Mouse (Mus musculus): ENCODE results near the gene Ttc3. TPM values are rescaled to one million over a fixed set of nuclear protein-coding genes. Genes with fewer than 3 reads are reported as not detected.
"Not testable (repeated sequence)": the region's sequence is repeated elsewhere in the genome, so short reads cannot be mapped to it uniquely, and the experiment has no call there.

Ttc3 gene
- polyA plus RNA-seq, 1 experiment from 2014 or later = 229 TPM

DNA sequence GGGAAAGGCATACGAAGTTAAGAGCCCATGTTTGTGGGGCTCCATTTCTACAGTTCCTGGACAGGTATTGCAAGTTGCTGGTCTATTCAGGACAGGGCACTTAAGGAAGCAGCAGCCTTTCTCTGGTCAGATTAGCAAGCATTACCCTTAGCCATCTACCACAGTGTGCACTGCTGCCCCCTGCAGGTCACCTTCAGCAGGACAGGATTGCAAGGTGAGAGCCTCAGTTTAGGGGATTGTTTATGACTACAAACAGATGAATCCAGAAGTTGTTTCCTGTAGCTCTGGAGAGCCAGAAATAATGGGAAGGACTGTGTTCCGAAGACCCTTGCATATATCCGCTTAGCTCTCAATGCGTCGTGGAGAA, 38.5 kb upstream of the Ttc3 start:
- ATAC-seq (replicated peaks; ENCODE audit: low FRiP score, low TSS enrichment, low read depth) (no peak), DNase-seq (ENCODE audit: low spot score) (peak; percentile 74)
- WGBS = 73% methylated on average over 5 of the region's 5 CpGs
- Histone ChIP-seq H3K27me3 (replicated peaks; ENCODE audit: control insufficient read depth, insufficient read depth, low read length) (peaks cover 22% of the 10 kb centered on the region), H3K27ac (ENCODE audit: low read depth) (no peak overlapping the region), H3K36me3 (ENCODE audit: control insufficient read depth, insufficient read depth, low read length) (no peaks in the 10 kb centered on the region), H3K4me3 (ENCODE audit: low read depth, low read length) (no peak overlapping the region), H3K9ac (ENCODE audit: low read length) (no peak overlapping the region), H3K4me1 (replicated peaks; ENCODE audit: control insufficient read depth, insufficient read depth, low read length) (peaks cover 7% of the 10 kb centered on the region; the same call in 1 of the 2 replicates), H3K9me3 (ENCODE audit: control insufficient read depth, low read length) (no peaks in the 10 kb centered on the region), H3K4me2 (ENCODE audit: low read length) (no peak overlapping the region)

DNA sequence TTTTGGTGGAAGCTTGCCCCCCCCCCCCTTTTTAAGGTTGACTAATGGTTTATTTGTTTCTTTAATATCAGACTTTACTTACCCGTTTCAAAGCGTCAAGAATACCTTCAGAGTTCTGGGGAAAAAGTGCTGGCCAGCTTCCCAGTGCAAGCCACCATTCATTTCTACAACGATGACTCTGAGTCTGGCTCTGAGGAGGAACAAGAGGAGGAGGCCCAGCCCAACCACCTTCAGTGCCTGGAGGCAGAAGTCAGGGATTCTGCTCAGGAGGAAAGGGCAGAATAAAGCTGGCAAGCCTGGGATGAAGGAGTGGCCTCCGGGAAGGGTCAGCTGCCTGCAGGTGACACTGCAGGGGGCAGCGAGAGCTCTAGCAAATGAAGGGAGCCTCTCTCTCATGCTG, 34.8 kb upstream of the Ttc3 start:
- WGBS = 46% methylated on average over 5 of the region's 5 CpGs
- no peak overlapping the region for H3K4me2 ChIP-seq (ENCODE audit: low read length)
- no peak overlapping the region for H3K27ac ChIP-seq (ENCODE audit: low read depth)
- H3K9me3 ChIP-seq (ENCODE audit: control insufficient read depth, low read length) = no peaks in the 10 kb centered on the region
- H3K4me3 ChIP-seq (ENCODE audit: low read depth, low read length) = no peak overlapping the region
- H3K36me3 ChIP-seq (ENCODE audit: control insufficient read depth, insufficient read depth, low read length) = no peaks in the 10 kb centered on the region
- ATAC-seq (replicated peaks; ENCODE audit: low FRiP score, low TSS enrichment, low read depth) (no peak), DNase-seq (ENCODE audit: low spot score) (no peak)
- no peaks in the 10 kb centered on the region for H3K27me3 ChIP-seq (replicated peaks; ENCODE audit: control insufficient read depth, insufficient read depth, low read length)
- no peaks in the 10 kb centered on the region for H3K4me1 ChIP-seq (replicated peaks; ENCODE audit: control insufficient read depth, insufficient read depth, low read length)
- H3K9ac ChIP-seq (ENCODE audit: low read length) = no peak overlapping the region

DNA sequence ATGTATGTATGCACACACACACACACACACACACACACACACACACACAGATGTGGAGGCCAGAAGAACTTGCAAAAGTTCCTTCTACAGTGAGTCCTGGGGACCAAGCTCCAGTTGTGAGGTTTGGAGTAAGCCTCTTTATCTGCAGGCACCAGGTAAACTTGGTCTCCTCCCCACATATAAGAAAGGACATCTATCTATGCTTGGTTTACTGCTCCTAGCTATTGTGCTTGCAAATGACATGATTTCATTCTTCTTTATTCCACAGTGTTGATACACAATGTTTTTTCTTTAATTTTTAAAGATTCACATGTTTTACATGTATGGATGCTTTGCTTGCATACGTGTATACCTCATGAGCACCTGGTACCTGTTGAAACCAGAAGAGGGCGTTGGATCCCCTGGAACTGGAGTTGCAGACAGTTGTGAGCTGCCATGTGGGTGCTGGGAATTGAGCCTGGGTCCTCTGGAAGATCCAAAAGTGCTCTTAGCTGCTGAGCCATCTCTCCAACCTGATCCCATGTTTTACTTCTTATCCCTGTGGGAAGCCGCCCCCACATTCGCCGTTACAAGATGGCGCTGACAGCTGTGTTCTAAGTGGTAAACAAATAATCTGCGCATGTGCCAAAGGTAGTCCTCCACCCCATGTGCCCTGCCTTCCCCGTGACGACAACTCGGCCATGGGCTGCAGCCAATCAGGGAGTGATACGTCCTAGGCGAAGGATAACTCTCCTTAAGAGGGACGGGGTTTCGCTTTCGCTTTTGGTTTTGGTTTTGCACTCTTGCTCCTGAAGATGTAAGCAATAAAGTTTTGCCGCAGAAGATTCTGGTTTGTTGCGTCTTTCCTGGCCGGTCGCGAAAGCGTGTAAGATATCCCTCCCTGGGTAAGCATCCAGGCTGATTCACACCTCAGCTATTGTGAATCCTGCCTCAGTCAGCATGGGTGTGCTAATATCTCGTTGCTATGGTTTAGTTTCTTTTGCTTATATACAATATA, 31.0 kb upstream of the Ttc3 start:
- ATAC-seq (replicated peaks; ENCODE audit: low FRiP score, low TSS enrichment, low read depth); H3K4me3 ChIP-seq (ENCODE audit: low read depth, low read length): not testable (repeated sequence)
- WGBS = 93% methylated on average over 18 of the region's 22 CpGs

DNA sequence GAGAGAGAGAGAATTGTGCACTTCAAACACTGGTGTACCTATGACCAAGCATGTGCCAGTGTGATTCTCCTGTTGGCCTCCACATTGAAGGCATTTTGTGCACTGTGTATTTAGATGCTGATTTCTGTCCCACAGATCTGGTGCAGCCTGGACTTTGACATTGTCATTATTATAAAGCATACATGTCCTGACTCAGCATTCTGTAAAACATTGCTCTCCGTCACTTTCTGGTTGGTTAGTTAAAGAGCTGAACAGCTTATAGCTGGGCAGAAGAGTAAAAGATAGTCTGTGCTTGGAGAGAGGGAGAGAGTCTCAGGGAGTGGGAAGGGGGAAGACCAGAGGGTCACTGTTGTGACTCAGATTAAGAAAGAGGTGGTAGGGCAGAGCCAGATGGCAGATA, 24.7 kb upstream of the Ttc3 start:
- Histone ChIP-seq H3K36me3 (ENCODE audit: control insufficient read depth, insufficient read depth, low read length) (no peaks in the 10 kb centered on the region), H3K27me3 (replicated peaks; ENCODE audit: control insufficient read depth, insufficient read depth, low read length) (no peaks in the 10 kb centered on the region), H3K9ac (ENCODE audit: low read length) (no peak overlapping the region), H3K4me3 (ENCODE audit: low read depth, low read length) (no peak overlapping the region), H3K27ac (ENCODE audit: low read depth) (no peak overlapping the region), H3K4me2 (ENCODE audit: low read length) (no peak overlapping the region), H3K4me1 (replicated peaks; ENCODE audit: control insufficient read depth, insufficient read depth, low read length) (no peaks in the 10 kb centered on the region), H3K9me3 (ENCODE audit: control insufficient read depth, low read length) (no peaks in the 10 kb centered on the region)
- DNase-seq (ENCODE audit: low spot score) = no peak
- WGBS = 82% methylated on average over 1 of the region's 1 CpGs
- no peak for ATAC-seq (replicated peaks; ENCODE audit: low FRiP score, low TSS enrichment, low read depth)

More for the DNA sequence above, 31.0 kb upstream of the Ttc3 start:
- not testable (repeated sequence) for H3K27me3 ChIP-seq (replicated peaks; ENCODE audit: control insufficient read depth, insufficient read depth, low read length); H3K9me3 ChIP-seq (ENCODE audit: control insufficient read depth, low read length); DNase-seq (ENCODE audit: low spot score); H3K27ac ChIP-seq (ENCODE audit: low read depth); H3K36me3 ChIP-seq (ENCODE audit: control insufficient read depth, insufficient read depth, low read length); H3K9ac ChIP-seq (ENCODE audit: low read length); H3K4me1 ChIP-seq (replicated peaks; ENCODE audit: control insufficient read depth, insufficient read depth, low read length); H3K4me2 ChIP-seq (ENCODE audit: low read length)

DNA sequence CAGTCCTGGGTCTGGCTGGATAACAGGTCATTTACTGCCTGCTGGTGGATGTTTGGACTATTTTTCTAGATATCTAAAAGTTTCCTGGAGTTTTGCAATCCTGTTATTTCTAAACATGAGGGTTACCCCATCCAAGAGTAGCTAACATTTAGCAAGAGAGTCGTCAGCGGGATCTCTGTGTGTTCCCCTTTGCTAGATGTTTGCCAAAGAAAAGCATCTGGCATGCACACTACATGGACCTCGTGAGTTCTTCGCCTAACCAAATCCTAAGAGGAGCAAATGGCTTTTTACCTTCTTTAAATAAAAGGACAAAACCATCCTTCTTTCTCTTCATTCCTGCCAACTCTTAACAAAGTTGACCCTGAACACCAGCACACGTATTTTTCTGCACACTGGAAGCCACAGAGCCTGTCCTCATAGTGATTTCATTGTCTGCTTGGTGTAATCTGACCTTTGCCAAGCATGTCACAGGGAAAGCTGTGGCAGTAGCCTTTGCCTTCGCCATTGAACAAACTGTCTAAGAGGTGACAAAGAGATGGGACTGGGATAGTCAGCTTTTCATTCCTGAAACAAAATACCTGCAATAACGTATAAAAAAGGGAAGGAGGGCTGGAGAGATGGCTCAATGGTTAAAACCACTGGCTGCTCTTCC, 23.2 kb upstream of the Ttc3 start:
- H3K9ac ChIP-seq (ENCODE audit: low read length) = no peak overlapping the region
- no peak overlapping the region for H3K4me2 ChIP-seq (ENCODE audit: low read length)
- H3K4me3 ChIP-seq (ENCODE audit: low read depth, low read length) = no peak overlapping the region
- no peaks in the 10 kb centered on the region for H3K27me3 ChIP-seq (replicated peaks; ENCODE audit: control insufficient read depth, insufficient read depth, low read length)
- ATAC-seq (replicated peaks; ENCODE audit: low FRiP score, low TSS enrichment, low read depth) = no peak
- no peak for DNase-seq (ENCODE audit: low spot score)
- H3K36me3 ChIP-seq (ENCODE audit: control insufficient read depth, insufficient read depth, low read length) = no peaks in the 10 kb centered on the region
- H3K4me1 ChIP-seq (replicated peaks; ENCODE audit: control insufficient read depth, insufficient read depth, low read length) = no peaks in the 10 kb centered on the region
- 79% methylated on average over 7 of the region's 7 CpGs for WGBS
- no peak overlapping the region for H3K27ac ChIP-seq (ENCODE audit: low read depth)
- H3K9me3 ChIP-seq (ENCODE audit: control insufficient read depth, low read length) = no peaks in the 10 kb centered on the region

DNA sequence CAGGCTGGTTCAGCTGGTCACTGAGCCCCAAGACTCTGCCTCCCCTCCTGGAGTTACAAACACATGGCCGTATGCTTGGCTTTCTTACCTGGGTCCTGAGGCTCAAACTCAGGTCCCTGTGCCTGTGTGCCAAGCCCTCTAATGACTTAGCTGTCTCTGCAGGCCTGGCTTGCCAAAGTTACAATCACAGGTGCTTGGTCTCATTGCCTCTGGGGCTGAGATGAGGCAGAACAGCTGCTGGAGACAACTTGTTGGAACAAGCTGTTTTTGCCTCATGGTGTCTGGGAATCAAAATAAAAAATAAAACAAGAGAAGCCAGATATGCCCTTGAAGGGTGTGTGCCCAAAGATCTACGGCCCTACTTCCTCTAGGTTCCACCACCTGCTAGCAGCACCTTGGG, 21.6 kb upstream of the Ttc3 start:
- DNase-seq (ENCODE audit: low spot score) (no peak), ATAC-seq (replicated peaks; ENCODE audit: low FRiP score, low TSS enrichment, low read depth) (no peak)
- H3K9me3 ChIP-seq (ENCODE audit: control insufficient read depth, low read length) = no peaks in the 10 kb centered on the region
- no peaks in the 10 kb centered on the region for H3K27me3 ChIP-seq (replicated peaks; ENCODE audit: control insufficient read depth, insufficient read depth, low read length)
- no peak overlapping the region for H3K27ac ChIP-seq (ENCODE audit: low read depth)
- no peaks in the 10 kb centered on the region for H3K4me1 ChIP-seq (replicated peaks; ENCODE audit: control insufficient read depth, insufficient read depth, low read length)
- no peaks in the 10 kb centered on the region for H3K36me3 ChIP-seq (ENCODE audit: control insufficient read depth, insufficient read depth, low read length)
- no peak overlapping the region for H3K4me3 ChIP-seq (ENCODE audit: low read depth, low read length)
- no peak overlapping the region for H3K9ac ChIP-seq (ENCODE audit: low read length)
- WGBS = 90% methylated on average over 2 of the region's 2 CpGs
- no peak overlapping the region for H3K4me2 ChIP-seq (ENCODE audit: low read length)

DNA sequence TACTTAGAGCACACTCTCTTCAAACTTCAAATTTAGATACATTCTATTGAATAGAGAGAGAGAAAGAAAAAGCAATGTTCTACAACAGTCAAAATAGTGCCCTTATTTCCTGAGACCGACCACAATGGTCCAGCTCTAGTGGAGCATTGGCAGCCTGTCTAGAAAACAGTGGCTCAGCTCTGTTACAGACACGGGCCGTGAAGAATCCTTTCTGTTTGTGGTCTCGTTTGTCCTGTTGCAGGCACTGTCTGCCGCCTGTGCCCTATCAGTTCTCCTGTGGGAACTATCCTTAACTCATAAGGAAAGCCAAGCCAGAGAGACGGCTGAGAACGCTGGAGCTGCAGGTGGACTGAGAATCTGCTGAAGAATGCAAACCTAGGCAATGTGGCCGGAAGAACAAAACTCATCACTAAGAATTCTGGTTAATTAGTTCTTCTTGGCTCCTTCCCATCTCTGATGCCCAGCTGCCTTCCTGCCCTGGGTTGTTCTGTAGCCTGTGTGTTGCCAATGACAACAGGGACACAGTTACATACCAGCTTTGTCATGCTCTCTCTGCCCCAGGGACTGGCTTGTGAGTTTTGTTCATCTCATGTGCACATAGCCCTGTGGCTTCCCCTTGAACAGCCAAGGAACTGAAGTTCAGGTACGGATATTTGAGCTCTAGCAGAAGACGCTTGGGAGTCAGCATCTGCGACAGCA, 20.7 kb upstream of the Ttc3 start:
- ATAC-seq (replicated peaks; ENCODE audit: low FRiP score, low TSS enrichment, low read depth) = no peak

DNA sequence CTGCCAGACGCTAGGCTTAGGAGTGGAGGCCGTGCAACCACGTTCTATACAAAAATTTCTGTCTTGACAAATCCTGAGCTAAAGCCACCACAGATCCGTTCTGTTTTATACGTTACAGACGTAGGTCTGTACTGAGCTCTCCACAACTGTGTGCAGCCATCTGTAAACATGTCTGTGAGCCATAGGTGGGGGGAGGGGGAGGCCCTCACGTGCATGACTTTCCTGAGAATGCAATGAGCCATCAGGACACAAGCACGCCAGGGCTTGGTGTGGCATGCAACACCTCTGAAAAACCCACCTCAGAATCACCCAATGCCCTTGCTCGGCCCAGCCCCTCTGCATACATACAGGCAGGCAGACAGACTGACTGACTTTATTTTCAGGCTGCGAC, 20.1 kb upstream of the Ttc3 start:
- H3K4me2 ChIP-seq (ENCODE audit: low read length) = no peak overlapping the region
- H3K27me3 ChIP-seq (replicated peaks; ENCODE audit: control insufficient read depth, insufficient read depth, low read length) = no peaks in the 10 kb centered on the region
- 47% methylated on average over 10 of the region's 10 CpGs for WGBS

More for the DNA sequence above, 20.7 kb upstream of the Ttc3 start:
- 61% methylated on average over 11 of the region's 11 CpGs for WGBS
- H3K9ac ChIP-seq (ENCODE audit: low read length) = no peak overlapping the region
- DNase-seq (ENCODE audit: low spot score) = no peak
- H3K9me3 ChIP-seq (ENCODE audit: control insufficient read depth, low read length) = no peaks in the 10 kb centered on the region
- H3K4me1 ChIP-seq (replicated peaks; ENCODE audit: control insufficient read depth, insufficient read depth, low read length) = no peaks in the 10 kb centered on the region
- no peak overlapping the region for H3K4me3 ChIP-seq (ENCODE audit: low read depth, low read length)
- H3K27me3 ChIP-seq (replicated peaks; ENCODE audit: control insufficient read depth, insufficient read depth, low read length) = no peaks in the 10 kb centered on the region
- H3K27ac ChIP-seq (ENCODE audit: low read depth) = no peak overlapping the region
- H3K4me2 ChIP-seq (ENCODE audit: low read length) = no peak overlapping the region
- no peaks in the 10 kb centered on the region for H3K36me3 ChIP-seq (ENCODE audit: control insufficient read depth, insufficient read depth, low read length)

More for the DNA sequence above, 20.1 kb upstream of the Ttc3 start:
- Histone ChIP-seq H3K36me3 (ENCODE audit: control insufficient read depth, insufficient read depth, low read length) (no peaks in the 10 kb centered on the region), H3K4me1 (replicated peaks; ENCODE audit: control insufficient read depth, insufficient read depth, low read length) (no peaks in the 10 kb centered on the region), H3K27ac (ENCODE audit: low read depth) (no peak overlapping the region), H3K4me3 (ENCODE audit: low read depth, low read length) (no peak overlapping the region), H3K9ac (ENCODE audit: low read length) (no peak overlapping the region), H3K9me3 (ENCODE audit: control insufficient read depth, low read length) (no peaks in the 10 kb centered on the region)
- ATAC-seq (replicated peaks; ENCODE audit: low FRiP score, low TSS enrichment, low read depth) (no peak), DNase-seq (ENCODE audit: low spot score) (no peak)
